Comparison of ENCODE assay signal across 30 mouse cellular contexts in the genomic region with DNA sequence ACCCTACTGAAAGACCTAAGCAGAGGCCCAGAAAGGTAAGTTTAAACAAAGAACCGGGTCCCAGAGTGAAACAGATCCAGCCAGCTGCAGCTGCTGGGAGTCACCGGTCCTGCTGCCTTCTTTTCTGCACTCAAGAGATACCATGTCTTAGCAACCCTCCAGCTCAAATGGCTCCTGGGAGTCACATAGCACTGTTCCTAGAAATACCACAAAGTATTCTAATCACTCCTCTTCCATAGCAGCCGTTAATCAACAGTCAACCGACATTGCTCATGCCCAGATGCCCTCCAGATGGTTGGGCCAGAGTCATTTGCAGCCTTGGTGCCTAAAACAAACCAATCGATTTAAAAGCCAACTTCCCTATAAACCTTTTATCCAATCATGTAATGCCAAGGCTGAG. TPM values are rescaled to one million over a fixed set of nuclear protein-coding genes. Genes with fewer than 3 reads are reported as not detected.
DNase-seq lines count a peak whose midpoint lies in the region; ATAC-seq and TF ChIP-seq lines count a peak whose summit lies in the region.
"Had no signal": no experiment of that assay in that cellular context is flagged by ENCODE, and none has a peak within 500 bp of the region (broad histone marks: within the 10 kb centered on the region; RNA-seq: fewer than 3 reads in every experiment).

No protein-coding gene starts in this region.

- TF ChIP-seq POLR2A in MEL (IDR thresholded peaks at IDR 0.05; ENCODE audit: control insufficient read depth in 1 of 2, insufficient read depth in 1 of 2, low read depth in 1 of 2, low read length in 2 of 2, poor library complexity in 1 of 2) = no peak

- no peak overlapping the region for H3K4me3 ChIP-seq in MEL (ENCODE audit: control insufficient read depth in 1 of 2, insufficient read depth in 1 of 2, low read depth in 2 of 2, low read length in 2 of 2)
- H3K4me3 ChIP-seq in liver, embryonic 13.5 days (replicated peaks) = no peak overlapping the region
- H3K4me3 ChIP-seq: embryonic facial prominence, embryonic 10.5 days; embryonic facial prominence, embryonic 13.5 days; erythroblast, embryonic 14.5 days; forebrain, embryonic 12.5 days; forebrain, embryonic 15.5 days; heart, embryonic 12.5 days; heart, embryonic 15.5 days; hindbrain, embryonic 10.5 days; hindbrain, embryonic 13.5 days; intestine, embryonic 15.5 days had no signal

- DNase-seq in 3T3-L1 (ENCODE audit: low read depth, low spot score) (peak; percentile 27), MEL (ENCODE audit: low read depth, low spot score) (peak; percentile 58)
- DNase-seq in liver, embryonic 13.5 days = no peak
- no peak for DNase-seq in lung, postnatal 10 days
- DNase-seq in ovary, adult 18-20 months (ENCODE audit: low spot score) = no peak
- no peak for DNase-seq in frontal cortex, postnatal 25 days (ENCODE audit: low spot score in 2 of 2)
- DNase-seq: adrenal gland, adult 8-10 months; adrenal gland, postnatal 25 days; cerebellum, adult 11-12 months; cerebellum, adult 8-10 months; cerebellum, postnatal 10 days; cerebellum, postnatal 36 days; embryo, embryonic 11 days; gastrocnemius, postnatal 25 days; heart, adult 18-20 months; heart, postnatal 10 days; heart, postnatal 36 days had no signal

- peak; percentile 35 to 77; a peak in 3 of 4 replicates for TF ChIP-seq EP300 in MEL (IDR thresholded peaks at IDR 0.05; ENCODE audit: low read depth in 1 of 2, low read length in 2 of 2)

- 50% methylated on average over 5 of the region's 5 CpGs for WGBS in liver, embryonic 13.5 days (ENCODE audit: insufficient replicate concordance)

- H3K79me2 ChIP-seq in MEL (ENCODE audit: control insufficient read depth, insufficient read depth, low read length, poor library complexity) = no peaks in the 10 kb centered on the region

- no peak overlapping the region for H3K9ac ChIP-seq in MEL (ENCODE audit: control insufficient read depth, low read depth, low read length, poor library complexity, severe bottlenecking)
- no peak overlapping the region for H3K9ac ChIP-seq in liver, embryonic 13.5 days
- H3K9ac ChIP-seq: embryonic facial prominence, embryonic 13.5 days; forebrain, embryonic 12.5 days; forebrain, embryonic 15.5 days; heart, embryonic 12.5 days; heart, embryonic 15.5 days; hindbrain, embryonic 13.5 days; intestine, embryonic 15.5 days had no signal

- H3K36me3 ChIP-seq in MEL (ENCODE audit: control insufficient read depth in 1 of 2, insufficient read depth in 2 of 2, low read length in 2 of 2) = peaks cover 0 to 2% of the 10 kb centered on the region in 2 experiments; a peak in 1 of 4 replicates
- H3K36me3 ChIP-seq in liver, embryonic 13.5 days = no peaks in the 10 kb centered on the region
- H3K36me3 ChIP-seq: embryonic facial prominence, embryonic 10.5 days; embryonic facial prominence, embryonic 13.5 days; forebrain, embryonic 12.5 days; forebrain, embryonic 15.5 days; heart, embryonic 12.5 days; heart, embryonic 15.5 days; hindbrain, embryonic 10.5 days; hindbrain, embryonic 13.5 days; intestine, embryonic 15.5 days had no signal

- H3K9me3 ChIP-seq in MEL (replicated peaks; ENCODE audit: insufficient read depth, low read length) = no peaks in the 10 kb centered on the region
- H3K9me3 ChIP-seq in liver, embryonic 13.5 days (replicated peaks) = no peaks in the 10 kb centered on the region
- H3K9me3 ChIP-seq: embryonic facial prominence, embryonic 10.5 days; embryonic facial prominence, embryonic 13.5 days; forebrain, embryonic 12.5 days; forebrain, embryonic 15.5 days; heart, embryonic 12.5 days; heart, embryonic 15.5 days; hindbrain, embryonic 10.5 days; hindbrain, embryonic 13.5 days; intestine, embryonic 15.5 days had no signal

- no peaks in the 10 kb centered on the region; a peak in 1 of 4 replicates for H3K4me1 ChIP-seq in MEL (ENCODE audit: control insufficient read depth in 1 of 2, insufficient read depth in 2 of 2, low read length in 2 of 2)
- H3K4me1 ChIP-seq in liver, embryonic 13.5 days (replicated peaks) = no peaks in the 10 kb centered on the region
- H3K4me1 ChIP-seq: embryonic facial prominence, embryonic 10.5 days; embryonic facial prominence, embryonic 13.5 days; forebrain, embryonic 12.5 days; forebrain, embryonic 15.5 days; heart, embryonic 12.5 days; heart, embryonic 15.5 days; hindbrain, embryonic 10.5 days; hindbrain, embryonic 13.5 days; intestine, embryonic 15.5 days had no signal

- H3K27ac ChIP-seq in MEL (ENCODE audit: control insufficient read depth, low read depth, low read length) = peak overlapping the region; percentile 35; the same call in 1 of the 2 replicates
- H3K27ac ChIP-seq in liver, embryonic 13.5 days = no peak overlapping the region
- H3K27ac ChIP-seq: embryonic facial prominence, embryonic 10.5 days; embryonic facial prominence, embryonic 13.5 days; forebrain, embryonic 12.5 days; forebrain, embryonic 15.5 days; heart, embryonic 15.5 days; hindbrain, embryonic 10.5 days; hindbrain, embryonic 13.5 days; intestine, embryonic 15.5 days had no signal

- no peak overlapping the region for H3K4me2 ChIP-seq in liver, embryonic 13.5 days
- H3K4me2 ChIP-seq: embryonic facial prominence, embryonic 13.5 days; forebrain, embryonic 12.5 days; forebrain, embryonic 15.5 days; heart, embryonic 12.5 days; heart, embryonic 15.5 days; hindbrain, embryonic 13.5 days; intestine, embryonic 15.5 days had no signal

- ATAC-seq in liver, embryonic 13.5 days (ENCODE audit: low read depth) = peak; percentile 71
- ATAC-seq: activated CD4-positive, CD25-positive, alpha-beta regulatory T cell, adult 4 months; CD4-positive, CD25-positive, alpha-beta regulatory T cell, adult 4 months; forebrain, embryonic 15.5 days; hindbrain, embryonic 16.5 days; intestine, embryonic 15.5 days had no signal

- no peak for TF ChIP-seq RAD21 in MEL (IDR thresholded peaks at IDR 0.05; ENCODE audit: low read depth, low read length)

- TF ChIP-seq CTCF in MEL (IDR thresholded peaks at IDR 0.05 in 2 of 3, conservative IDR thresholded peaks at IDR 0.05 in 1 of 3; ENCODE audit: control insufficient read depth in 1 of 3, insufficient read depth in 1 of 3, low read depth in 2 of 3, low read length in 3 of 3, poor library complexity in 1 of 3, severe bottlenecking in 1 of 3) = no peak

- H3K27me3 ChIP-seq in MEL (ENCODE audit: control insufficient read depth in 1 of 2, insufficient read depth in 2 of 2, low read length in 2 of 2) = no peaks in the 10 kb centered on the region
- H3K27me3 ChIP-seq in liver, embryonic 13.5 days = no peaks in the 10 kb centered on the region
- H3K27me3 ChIP-seq: embryonic facial prominence, embryonic 13.5 days; forebrain, embryonic 12.5 days; forebrain, embryonic 15.5 days; heart, embryonic 12.5 days; heart, embryonic 15.5 days; hindbrain, embryonic 13.5 days; intestine, embryonic 15.5 days had no signal

TF ChIP-seq in MEL, 35 proteins besides CTCF, POLR2A, EP300 and RAD21:
- TF ChIP-seq GATA1 (IDR thresholded peaks at IDR 0.05; ENCODE audit: low read depth, low read length) (0 out of 2 replicates have a peak, but pooled peaks have one; percentile 11), KAT2A (conservative IDR thresholded peaks at IDR 0.05; ENCODE audit: low read depth, low read length) (no peak), RCOR1 (IDR thresholded peaks at IDR 0.05; ENCODE audit: low read depth, low read length) (0 out of 2 replicates have a peak, but pooled peaks have one; percentile 10), MYB (IDR thresholded peaks at IDR 0.05; ENCODE audit: low read depth, low read length) (peak; percentile 79), TAL1 (IDR thresholded peaks at IDR 0.05; ENCODE audit: low read length) (peak; percentile 60)

RNA-seq across cellular contexts. Expression of gene Hecw1, which starts 19.8 kb away (rescaled TPM):
- 1.7 and 3.2 TPM in 2 replicates for total RNA-seq in MEL (2012; rRNA removed)
- polyA plus RNA-seq in MEL (2012; ENCODE audit: insufficient read depth in 1 of 2, insufficient read length in 2 of 2, low read depth in 1 of 2, low replicate concordance in 2 of 2, missing spikeins in 1 of 2) = under 1 TPM in 1 of 2 experiments, not detected in 1; 0.52 TPM
- 0.08 and 0.32 TPM in 2 replicates for polyA plus RNA-seq in liver, embryonic 13.5 days (2015; fragmentation: Nextera tagmentation; extraction: Ambion mirVana)
- total RNA-seq: adrenal gland, postnatal 25 days had no signal

Comparison
In these comparisons a context has a peak if more than half of its experiments do, and no peak if none do; other contexts are left out.
1. DNase-seq: peak in 3T3-L1 (single experiment) and MEL (single experiment); none in liver, embryonic 13.5 days (single experiment), lung, postnatal 10 days (single experiment), ovary, adult 18-20 months (single experiment) and frontal cortex, postnatal 25 days (0 of 2).